Mouse (Mus musculus) spleen, adult 10 weeks (tissue): ENCODE results near the gene Aldh3b3. TPM values are rescaled to one million over a fixed set of nuclear protein-coding genes. Genes with fewer than 3 reads are reported as not detected.

Experiments used
- polyA plus RNA-seq: library from polyadenylated mRNA; stranded (reverse); fragments of 350-450 nt; fragmentation: Illumina TruSeq; extraction: RNeasy Lipid Tissue Mini Kit (QIAGEN cat#74804); gene quantifications from one replicate; pipeline ENCODE4 v1.2.3, GENCODE M21; 2015; ENCODE audit warnings: low replicate concordance; ENCODE audit not compliant: insufficient read depth

Gene Aldh3b3
- not detected for polyA plus RNA-seq

DNA sequence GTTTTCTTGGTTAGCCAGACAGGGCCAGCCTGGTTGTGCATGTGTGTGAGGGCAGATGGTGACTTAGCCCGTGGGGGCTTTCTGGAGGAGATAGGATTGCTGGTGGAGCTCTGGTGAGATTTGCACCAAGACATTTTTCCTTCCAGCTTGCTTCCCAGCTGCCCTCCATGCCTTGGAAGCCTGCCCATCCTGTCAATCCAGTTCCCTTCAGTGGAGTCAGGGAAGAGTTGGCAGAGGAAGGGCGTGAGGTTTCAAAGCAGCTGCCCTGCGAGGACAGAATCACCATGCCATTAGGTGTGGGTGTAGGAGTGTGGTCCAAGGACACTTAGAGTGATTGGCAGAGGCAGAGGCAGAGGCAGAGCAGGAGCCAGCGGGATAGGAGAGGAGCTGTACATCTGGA lies at the start of gene Aldh3b3:
Aldh3b3 (plus strand) TSS at position 176 of the 400 bp plus-strand sequence.

DNA sequence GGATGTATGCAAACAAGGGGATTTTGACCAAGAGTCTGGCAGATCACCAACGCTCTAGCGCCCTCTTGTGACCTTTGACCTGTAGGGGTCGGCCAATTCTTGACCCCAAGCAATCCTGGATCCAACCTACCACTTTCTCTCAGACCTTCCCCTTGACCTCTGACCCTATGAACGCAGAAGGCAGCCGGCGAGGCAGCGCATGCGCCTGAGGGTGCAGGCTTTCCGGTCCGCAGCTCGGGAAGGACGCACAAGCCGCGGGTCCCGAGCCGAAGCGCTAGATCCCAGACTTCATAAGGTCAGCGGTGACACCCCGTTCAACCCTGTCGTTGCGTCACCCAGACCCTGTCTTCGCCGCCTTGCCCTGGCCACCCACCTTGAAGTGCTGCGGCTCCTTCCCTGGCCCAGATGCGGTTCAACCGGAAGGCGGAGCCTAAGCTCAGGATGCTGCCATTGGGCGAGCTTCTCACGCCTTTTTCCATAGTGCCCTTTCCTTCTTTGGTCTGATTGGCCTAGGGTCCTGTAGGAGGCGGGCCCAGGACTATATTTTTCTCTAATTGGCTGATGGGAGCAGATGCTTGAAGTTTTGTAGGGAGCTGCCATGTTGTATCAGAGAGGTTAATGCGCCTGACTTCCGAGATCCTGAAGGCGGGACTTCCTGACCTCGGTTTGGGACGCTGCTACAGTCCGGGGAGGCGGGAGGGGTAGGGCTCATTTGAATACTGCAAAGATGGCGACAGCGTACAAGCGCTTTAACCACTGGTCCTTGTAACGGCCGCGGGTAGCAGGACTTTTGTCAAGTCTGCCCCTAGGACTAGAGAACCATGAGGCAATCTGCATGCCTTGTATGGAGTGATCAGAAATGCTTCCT lies 45.9 kb upstream of the Aldh3b3 start, which contains the start of gene Ndufs8:
Ndufs8 (minus strand) TSS at position 438 of the 868 bp plus-strand sequence.

DNA sequence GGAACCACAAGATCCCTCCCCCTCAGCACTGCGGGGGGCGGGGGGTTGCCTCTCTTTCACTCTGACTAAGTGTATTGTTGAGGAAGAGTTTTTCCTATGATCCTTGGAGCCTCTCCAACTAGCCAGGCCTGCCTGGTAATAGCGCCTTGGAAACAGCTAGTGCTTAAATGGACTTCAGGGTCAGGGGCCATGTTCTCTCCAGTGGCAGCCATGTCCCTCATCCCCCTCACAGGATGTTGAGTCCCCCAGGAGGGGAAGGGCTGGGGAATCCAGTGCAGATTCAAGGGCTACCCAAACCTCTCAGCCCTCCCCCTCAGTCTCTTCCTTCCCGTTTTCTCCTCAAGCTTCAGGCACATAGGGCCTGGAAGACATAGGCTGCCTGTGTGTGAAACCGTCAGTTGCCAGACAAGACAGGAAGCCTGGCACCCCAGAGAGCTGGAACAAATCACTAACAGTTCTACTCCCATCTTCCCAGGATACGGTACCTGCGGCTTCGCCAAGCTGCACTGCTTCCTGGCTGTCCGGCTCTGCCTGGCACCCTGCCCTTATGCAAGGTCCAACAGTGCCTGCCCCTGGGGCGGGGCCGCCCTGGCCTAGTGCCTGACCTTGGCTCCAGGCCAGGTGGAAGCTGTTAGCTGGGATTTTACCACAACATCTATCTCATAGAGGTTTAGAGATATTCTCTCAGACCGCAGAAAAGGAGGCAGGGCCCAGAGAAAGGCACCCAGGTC lies 29.1 kb upstream of the Aldh3b3 start, which contains the start of gene Aldh3b1:
Aldh3b1 (minus strand) TSS at position 598 of the 731 bp plus-strand sequence.

DNA sequence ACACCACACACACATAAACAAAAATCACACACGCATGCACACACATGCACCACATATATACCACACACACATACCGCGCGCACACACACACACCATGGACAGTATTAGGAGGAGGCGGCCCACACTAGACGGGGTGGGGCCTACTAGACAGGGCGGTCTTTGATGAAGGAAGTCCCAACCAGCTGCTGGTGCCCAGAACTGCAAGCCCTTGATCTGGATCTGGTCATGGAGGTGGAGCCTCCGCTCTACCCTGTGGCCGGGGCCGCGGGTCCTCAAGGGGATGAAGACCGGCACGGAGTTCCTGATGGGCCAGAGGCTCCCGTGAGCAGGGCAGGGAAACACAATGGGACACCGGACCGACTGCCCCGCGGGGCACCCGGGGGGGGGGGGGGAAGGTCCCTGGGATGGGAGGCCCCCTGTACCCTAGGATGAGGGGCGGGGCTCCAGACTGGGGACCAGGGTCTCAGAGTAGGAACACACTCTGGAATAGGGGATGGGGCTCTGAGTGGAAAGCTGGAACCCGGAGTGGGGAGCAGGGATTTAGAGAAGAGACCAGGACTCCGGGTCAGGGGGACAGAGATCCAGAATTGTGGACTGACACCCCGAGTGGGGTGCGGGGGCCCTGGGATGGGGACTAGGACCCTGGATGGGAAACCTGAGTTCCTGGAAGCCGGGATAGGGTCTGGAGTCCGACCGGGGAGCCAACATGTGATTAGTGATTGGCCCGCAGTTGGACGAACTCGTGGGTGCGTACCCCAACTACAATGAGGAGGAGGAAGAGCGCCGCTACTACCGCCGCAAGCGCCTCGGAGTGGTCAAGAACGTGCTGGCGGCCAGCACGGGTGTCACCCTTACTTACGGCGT lies 23.2 kb upstream of the Aldh3b3 start, which contains the start of gene Unc93b1:
Unc93b1 (plus strand) TSS at position 155 of the 864 bp plus-strand sequence.

DNA sequence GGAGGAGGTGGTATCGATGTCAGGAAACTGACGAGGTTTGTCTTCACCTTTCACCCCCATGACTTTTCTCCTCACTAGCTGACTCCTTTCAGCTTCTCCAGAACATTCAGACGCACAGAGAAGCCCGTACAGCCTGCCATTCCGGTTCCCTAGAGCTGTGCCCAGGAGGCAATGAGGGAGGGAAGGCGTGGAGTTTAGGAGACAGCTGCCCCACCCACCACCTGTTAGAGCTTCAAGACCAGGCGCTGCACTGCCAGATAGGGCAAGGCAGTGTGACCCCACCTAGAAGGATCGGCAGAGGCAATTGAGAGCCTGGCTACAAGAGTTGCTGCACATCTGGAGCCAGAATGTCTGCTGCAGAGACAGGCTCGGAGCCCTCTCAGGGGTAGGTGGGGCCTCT lies 13.8 kb downstream of the Aldh3b3 start, which contains the start of gene Aldh3b2:
Aldh3b2 (plus strand) TSS at position 100 of the 400 bp plus-strand sequence.

DNA sequence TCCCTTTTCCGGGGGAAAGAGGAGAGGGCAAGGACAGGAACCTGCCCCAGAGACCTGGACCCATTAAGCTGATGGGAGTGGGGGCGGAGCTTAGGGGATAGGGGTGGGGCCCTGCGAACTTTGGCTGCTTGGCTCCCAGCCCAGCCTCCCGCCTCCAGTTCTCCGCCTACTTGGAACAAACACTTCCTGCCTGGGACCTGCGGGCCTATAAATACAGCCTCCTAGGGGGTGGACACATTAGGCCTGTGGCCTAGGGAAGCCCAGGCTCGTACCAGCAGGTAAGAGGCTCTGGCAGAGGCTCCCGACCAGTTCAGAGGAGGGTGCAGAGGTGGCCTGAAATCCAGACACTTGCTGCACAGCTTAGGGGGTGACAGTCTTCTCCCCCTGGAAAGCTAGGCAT lies 27.9 kb downstream of the Aldh3b3 start, which contains the start of gene Acy3:
Acy3 (plus strand) TSS at position 237 of the 400 bp plus-strand sequence.

DNA sequence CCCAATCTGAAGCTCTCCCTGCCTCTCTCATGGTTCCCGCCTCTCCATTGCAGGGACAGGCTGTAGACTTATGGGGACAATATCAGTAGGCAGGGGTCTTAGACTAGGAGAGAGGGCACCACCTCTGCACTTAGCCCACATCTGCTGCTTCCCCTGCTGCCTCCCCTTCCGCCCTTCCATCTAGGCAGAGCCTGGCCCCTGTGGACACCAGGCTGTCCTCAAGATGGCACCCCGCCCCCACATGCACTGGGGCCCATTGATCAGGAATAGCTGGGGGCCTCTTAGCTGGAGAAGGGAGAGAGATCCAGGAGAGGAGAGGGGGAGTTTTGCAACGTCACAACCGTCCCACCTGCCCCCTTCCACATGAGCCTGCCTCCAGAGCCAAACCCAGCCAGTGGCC lies 34.0 kb downstream of the Aldh3b3 start, which contains the start of gene Tbx10:
Tbx10 (plus strand) TSS at position 337 of the 400 bp plus-strand sequence.

DNA sequence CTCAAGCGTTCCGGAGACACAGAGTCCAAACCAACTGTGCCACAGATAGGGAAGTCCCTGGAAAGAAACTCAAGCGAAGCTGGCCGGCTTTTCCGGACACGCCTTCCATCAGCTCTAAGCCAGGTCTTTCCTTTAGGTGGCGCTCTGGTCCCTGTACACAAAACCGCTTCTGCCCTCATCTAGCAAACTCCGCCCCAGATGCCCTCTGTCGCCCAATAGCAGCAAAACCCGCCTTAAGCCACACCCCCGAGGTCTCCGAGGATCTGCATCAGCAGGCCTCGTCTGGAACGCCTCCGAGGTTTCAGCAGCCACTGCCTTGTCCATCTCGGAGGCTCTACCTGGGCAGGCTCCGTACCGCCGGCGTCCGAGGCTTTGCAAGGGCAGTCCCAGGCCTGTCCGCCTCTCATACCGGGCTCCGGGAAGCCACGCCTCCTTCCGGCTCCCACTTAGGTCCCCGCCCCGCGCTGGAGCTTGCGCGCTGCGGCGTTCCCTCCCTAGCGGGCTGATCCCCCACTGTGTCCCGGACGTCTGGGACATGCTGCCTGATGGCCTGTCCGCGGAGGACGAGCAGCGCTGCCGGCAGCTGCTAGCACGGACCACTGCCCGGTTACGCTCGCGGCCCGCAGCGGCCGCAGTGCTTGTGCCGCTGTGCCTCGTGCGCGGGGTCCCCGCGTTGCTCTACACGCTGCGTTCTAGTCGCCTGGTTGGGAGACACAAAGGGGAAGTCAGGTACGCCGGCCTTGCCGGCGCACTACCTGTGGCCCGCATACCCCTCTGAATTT lies 41.9 kb downstream of the Aldh3b3 start, which contains the start of the genes Nudt8 and Gm49405:
Nudt8 (plus strand) TSS at position 462 of the 782 bp plus-strand sequence.
Gm49405 (plus strand) TSS at position 508 of the 782 bp plus-strand sequence.

DNA sequence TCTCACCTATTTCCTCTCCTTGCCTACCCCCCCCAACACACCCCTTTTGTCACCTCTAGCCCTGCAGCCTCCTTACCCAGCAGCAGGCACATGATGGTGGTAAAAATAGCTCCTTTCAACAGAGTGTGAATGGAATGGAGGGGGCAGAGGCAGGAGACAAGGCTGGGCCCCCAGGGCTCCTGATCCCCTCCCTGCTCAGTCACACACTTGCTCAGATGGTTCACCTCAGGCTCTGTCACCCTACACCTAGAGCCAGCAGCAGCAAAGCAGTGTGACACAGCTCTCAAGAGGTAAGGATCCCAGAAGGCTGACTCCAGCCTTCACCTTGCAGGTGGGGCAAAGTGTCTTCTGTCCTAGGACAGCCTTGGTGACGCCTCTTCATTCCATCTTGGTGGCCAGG lies 44.7 kb downstream of the Aldh3b3 start, which contains the start of gene Doc2g:
Doc2g (plus strand) TSS at position 202 of the 400 bp plus-strand sequence.

DNA sequence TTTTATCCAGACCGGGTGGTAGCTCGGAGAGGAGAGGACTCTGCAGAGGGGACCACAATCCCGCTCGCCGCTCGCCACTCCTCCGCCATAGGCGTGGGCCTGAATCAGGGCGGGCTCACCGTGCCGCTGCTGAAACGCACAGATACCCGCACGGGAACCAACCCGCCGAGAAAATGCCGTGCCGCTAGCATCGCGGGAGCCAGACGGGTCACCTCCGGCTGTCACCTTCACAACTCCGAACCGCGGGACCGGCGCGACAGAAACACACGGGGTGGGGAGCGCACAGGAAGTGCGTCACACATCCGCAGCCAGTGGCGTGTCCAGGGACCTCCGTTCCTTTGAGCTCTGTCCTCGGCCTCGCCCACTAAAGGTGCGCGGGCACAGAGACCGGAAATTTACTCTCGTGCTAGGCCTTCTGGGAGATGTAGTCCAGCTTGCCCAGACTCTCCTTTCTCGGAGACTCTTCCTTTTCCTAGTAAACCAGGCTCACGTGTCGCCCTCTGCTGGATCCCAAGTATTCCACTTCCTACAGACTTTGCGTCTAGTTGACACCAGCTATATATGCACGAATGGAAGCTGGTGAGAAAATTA lies 54.1 kb downstream of the Aldh3b3 start, which contains the start of gene Ndufv1:
Ndufv1 (minus strand) TSS at position 375 of the 591 bp plus-strand sequence.

Other genes with a start within 250 kb of the Aldh3b3 start
- gene Kmt5b, start 191.2 kb upstream of the Aldh3b3 start, polyA plus RNA-seq = 79.8 TPM
- gene Chka, start 106.9 kb upstream of the Aldh3b3 start, polyA plus RNA-seq = 68.8 TPM
- gene Tcirg1, start 51.5 kb upstream of the Aldh3b3 start, polyA plus RNA-seq = 55.5 TPM
- gene Ndufs8, start 45.9 kb upstream of the Aldh3b3 start, polyA plus RNA-seq = 42.9 TPM
- gene Aldh3b1, start 28.8 kb upstream of the Aldh3b3 start, polyA plus RNA-seq = 10.8 TPM
- 210 TPM for gene Unc93b1, start 23.5 kb upstream of the Aldh3b3 start, polyA plus RNA-seq
- gene Aldh3b2, start 13.7 kb downstream of the Aldh3b3 start, polyA plus RNA-seq = not detected
- 2.4 TPM for gene Acy3, start 27.9 kb downstream of the Aldh3b3 start, polyA plus RNA-seq
- gene Tbx10, start 34.1 kb downstream of the Aldh3b3 start, polyA plus RNA-seq = not detected
- gene Nudt8, start 41.9 kb downstream of the Aldh3b3 start, polyA plus RNA-seq = 4.0 TPM
- 3.0 TPM for gene Gm49405, start 42.0 kb downstream of the Aldh3b3 start, polyA plus RNA-seq
- gene Doc2g, start 44.7 kb downstream of the Aldh3b3 start, polyA plus RNA-seq = 3.4 TPM
- gene Ndufv1, start 54.2 kb downstream of the Aldh3b3 start, polyA plus RNA-seq = 41.0 TPM
- gene Gstp1, start 79.3 kb downstream of the Aldh3b3 start, polyA plus RNA-seq = 108 TPM
- 5.3 TPM for gene Gstp2, start 87.4 kb downstream of the Aldh3b3 start, polyA plus RNA-seq
- 9.2 TPM for gene Gstp3, start 100.9 kb downstream of the Aldh3b3 start, polyA plus RNA-seq
- gene Cabp2, start 122.9 kb downstream of the Aldh3b3 start, polyA plus RNA-seq = not detected
- gene Cdk2ap2, start 138.5 kb downstream of the Aldh3b3 start, polyA plus RNA-seq = 46.1 TPM
- gene Pitpnm1, start 141.4 kb downstream of the Aldh3b3 start, polyA plus RNA-seq = 39.9 TPM
- 28.1 TPM for gene Aip, start 167.2 kb downstream of the Aldh3b3 start, polyA plus RNA-seq
- gene Gpr152, start 181.1 kb downstream of the Aldh3b3 start, polyA plus RNA-seq = 0.10 TPM
- 6.4 TPM for gene Cabp4, start 185.4 kb downstream of the Aldh3b3 start, polyA plus RNA-seq
- gene Coro1b, start 190.0 kb downstream of the Aldh3b3 start, polyA plus RNA-seq = 285 TPM
- gene Ptprcap, start 195.0 kb downstream of the Aldh3b3 start, polyA plus RNA-seq = 73.4 TPM
- gene Rps6kb2, start 204.7 kb downstream of the Aldh3b3 start, polyA plus RNA-seq = 27.8 TPM
- gene Carns1, start 216.8 kb downstream of the Aldh3b3 start, polyA plus RNA-seq = 35.2 TPM
- 187 TPM for gene Tbc1d10c, start 232.6 kb downstream of the Aldh3b3 start, polyA plus RNA-seq
- gene Ppp1ca, start 233.4 kb downstream of the Aldh3b3 start, polyA plus RNA-seq = 364 TPM
- 41.7 TPM for gene Rad9a, start 243.0 kb downstream of the Aldh3b3 start, polyA plus RNA-seq